Mouse (Mus musculus) lung, embryonic 15.5 days (tissue): ENCODE results near the gene Smim13. TPM values are rescaled to one million over a fixed set of nuclear protein-coding genes. Genes with fewer than 3 reads are reported as not detected.
A peak's percentile ranks its signal among the peaks of the same experiment; 100 is the strongest.

Experiments
- ATAC-seq: fragments of 200-750 bp; cut with Nextera tagmentation; 2 replicates; pipeline ENCODE4 v1.8.0; 2017; ENCODE audit warnings: moderate number of reproducible peaks, borderline replicate concordance; ENCODE audit not compliant: low FRiP score, low TSS enrichment; ENCODE audit errors: extremely low read depth
- H3K27ac ChIP-seq: fragments of 300-500 bp; sonication (generic); 2 replicates; pipeline ENCODE4 v1.5.1; 2015; ENCODE audit warnings: moderate library complexity, mild to moderate bottlenecking, inconsistent platforms
- H3K27me3 ChIP-seq: fragments of 300-500 bp; sonication (generic); 2 replicates; pipeline ENCODE4 v1.6.1; 2015; ENCODE audit warnings: inconsistent platforms
- H3K36me3 ChIP-seq: fragments of 300-500 bp; sonication (generic); 2 replicates; pipeline ENCODE4 v1.6.1; 2015; ENCODE audit warnings: inconsistent platforms
- H3K4me1 ChIP-seq: fragments of 300-500 bp; sonication (generic); 2 replicates; pipeline ENCODE4 v1.6.1; 2015; ENCODE audit warnings: inconsistent platforms
- H3K4me2 ChIP-seq: fragments of 300-500 bp; sonication (generic); 2 replicates; pipeline ENCODE4 v1.6.1; 2015; ENCODE audit warnings: inconsistent platforms, mild to moderate bottlenecking, moderate library complexity
- H3K4me3 ChIP-seq: fragments of 300-500 bp; sonication (generic); 2 replicates; pipeline ENCODE4 v1.5.1; 2015; ENCODE audit warnings: mild to moderate bottlenecking, inconsistent platforms
- H3K9ac ChIP-seq: fragments of 300-500 bp; sonication (generic); 2 replicates; pipeline ENCODE4 v1.6.1; 2015; ENCODE audit warnings: inconsistent platforms
- H3K9me3 ChIP-seq: fragments of 300-500 bp; sonication (generic); 2 replicates; pipeline ENCODE4 v1.6.1; 2016; ENCODE audit warnings: inconsistent platforms
- WGBS: fragments of 180-500 bp; shearing (Covaris S2); methylation state at CpG from one replicate; pipeline ENCODE4 v1.1.7; 2015; 5-methylcytosine and 5-hydroxymethylcytosine counted together
- polyA plus RNA-seq: library from polyadenylated mRNA; unstranded; fragments of >200 nt; fragmentation: Nextera tagmentation; extraction: Ambion mirVana; gene quantifications from 2 replicates; pipeline ENCODE4 v1.2.1, GENCODE M21; 2015

Smim13 gene
- polyA plus RNA-seq, 1 experiment from 2014 or later: 12.7 TPM

- WGBS: 77% methylated on average over 5 of the region's 5 CpGs
- Histone ChIP-seq H3K9ac (no peak overlapping the region), H3K27ac (no peak overlapping the region), H3K36me3 (no peaks in the 10 kb centered on the region), H3K4me1 (peaks cover 11% of the 10 kb centered on the region), H3K9me3 (no peaks in the 10 kb centered on the region), H3K4me2 (no peak overlapping the region), H3K27me3 (no peaks in the 10 kb centered on the region), H3K4me3 (no peak overlapping the region)
- ATAC-seq: no peak
Measured at GRCm38 (mm10) chr13:41263304-41264006, 13.8 kb downstream of the Smim13 start.

- Histone ChIP-seq H3K4me2 (no peak overlapping the region), H3K9ac (no peak overlapping the region), H3K9me3 (no peaks in the 10 kb centered on the region), H3K27me3 (no peaks in the 10 kb centered on the region), H3K27ac (no peak overlapping the region), H3K36me3 (no peaks in the 10 kb centered on the region), H3K4me1 (peaks cover 11% of the 10 kb centered on the region), H3K4me3 (no peak overlapping the region)
- WGBS: 26% methylated on average over 7 of the region's 7 CpGs
- ATAC-seq: peak; percentile 27; the same call in 1 of the 2 replicates
Measured at GRCm38 (mm10) chr13:41267827-41268408, 18.3 kb downstream of the Smim13 start.

- no peak within 1 kb of the TSS for H3K4me3 ChIP-seq
- no peaks in the 10 kb centered on the region for H3K4me1 ChIP-seq
- H3K27ac ChIP-seq: no peak within 1 kb of the TSS
- no peaks in the 10 kb centered on the region; the same call in 1 of the 2 replicates for H3K36me3 ChIP-seq
- no peaks in the 10 kb centered on the region for H3K9me3 ChIP-seq
- no peak within 1 kb of the TSS for H3K9ac ChIP-seq
- no peak within 1 kb of the TSS for H3K4me2 ChIP-seq
- WGBS: 86% methylated on average over 10 of the region's 10 CpGs
- ATAC-seq: no peak
- H3K27me3 ChIP-seq: no peaks in the 10 kb centered on the region
Measured at GRCm38 (mm10) chr13:41273927-41274650, 24.4 kb downstream of the Smim13 start, which contains the start of gene Gm17364. TSS of gene Gm17364 (minus strand) at chr13:41273977.

GRCm38 (mm10) chr13:41280696-41281095 lies 31.1 kb downstream of the Smim13 start:
- H3K4me3 ChIP-seq: no peak overlapping the region
- H3K4me1 ChIP-seq: no peaks in the 10 kb centered on the region
- 49% methylated on average over 5 of the region's 5 CpGs for WGBS
- no peak; the same call in 1 of the 2 replicates for ATAC-seq
- H3K27ac ChIP-seq: no peak overlapping the region
- no peak overlapping the region for H3K4me2 ChIP-seq
- H3K9me3 ChIP-seq: no peaks in the 10 kb centered on the region
- H3K36me3 ChIP-seq: no peaks in the 10 kb centered on the region
- H3K27me3 ChIP-seq: no peaks in the 10 kb centered on the region
- H3K9ac ChIP-seq: no peak overlapping the region

GRCm38 (mm10) chr13:41283256-41283655 lies 33.6 kb downstream of the Smim13 start:
- H3K27me3 ChIP-seq: no peaks in the 10 kb centered on the region
- H3K4me2 ChIP-seq: no peak overlapping the region
- no peak for ATAC-seq
- H3K36me3 ChIP-seq: no peaks in the 10 kb centered on the region
- no peak overlapping the region for H3K9ac ChIP-seq
- 25% methylated on average over 5 of the region's 5 CpGs for WGBS
- no peaks in the 10 kb centered on the region for H3K9me3 ChIP-seq
- H3K27ac ChIP-seq: no peak overlapping the region
- H3K4me1 ChIP-seq: no peaks in the 10 kb centered on the region
- no peak overlapping the region for H3K4me3 ChIP-seq

- Histone ChIP-seq H3K9ac (no peak overlapping the region), H3K4me3 (no peak overlapping the region), H3K27me3 (no peaks in the 10 kb centered on the region), H3K36me3 (no peaks in the 10 kb centered on the region), H3K4me2 (no peak overlapping the region), H3K27ac (no peak overlapping the region), H3K4me1 (no peaks in the 10 kb centered on the region), H3K9me3 (no peaks in the 10 kb centered on the region)
- ATAC-seq: no peak
- 83% methylated on average over 4 of the region's 4 CpGs for WGBS
Measured at GRCm38 (mm10) chr13:41285448-41285847, 35.8 kb downstream of the Smim13 start.

- no peak overlapping the region for H3K27ac ChIP-seq
- no peaks in the 10 kb centered on the region for H3K4me1 ChIP-seq
- no peak overlapping the region for H3K4me2 ChIP-seq
- 62% methylated on average over 3 of the region's 3 CpGs for WGBS
- H3K27me3 ChIP-seq: no peaks in the 10 kb centered on the region
- H3K4me3 ChIP-seq: no peak overlapping the region
- ATAC-seq: no peak
- H3K9ac ChIP-seq: no peak overlapping the region
- H3K9me3 ChIP-seq: no peaks in the 10 kb centered on the region
- H3K36me3 ChIP-seq: no peaks in the 10 kb centered on the region
Measured at GRCm38 (mm10) chr13:41286285-41286684, 36.6 kb downstream of the Smim13 start.

- H3K27me3 ChIP-seq: no peaks in the 10 kb centered on the region
- no peak overlapping the region for H3K27ac ChIP-seq
- H3K9ac ChIP-seq: no peak overlapping the region
- no peak for ATAC-seq
- 0 out of 2 replicates have a peak, but pooled peaks cover 4% of the 10 kb centered on the region for H3K4me1 ChIP-seq
- H3K9me3 ChIP-seq: no peaks in the 10 kb centered on the region
- H3K4me3 ChIP-seq: no peak overlapping the region
- no peak overlapping the region for H3K4me2 ChIP-seq
- WGBS: 81% methylated on average over 4 of the region's 4 CpGs
- H3K36me3 ChIP-seq: no peaks in the 10 kb centered on the region
Measured at GRCm38 (mm10) chr13:41291466-41291974, 41.9 kb downstream of the Smim13 start.

- no peak overlapping the region for H3K27ac ChIP-seq
Measured at GRCm38 (mm10) chr13:41293595-41293994, 44.0 kb downstream of the Smim13 start.

GRCm38 (mm10) chr13:41295886-41296285 lies 46.2 kb downstream of the Smim13 start:
- Histone ChIP-seq H3K9me3 (no peaks in the 10 kb centered on the region), H3K4me1 (peaks cover 27% of the 10 kb centered on the region), H3K27ac (no peak overlapping the region), H3K4me2 (no peak overlapping the region), H3K4me3 (no peak overlapping the region), H3K9ac (no peak overlapping the region), H3K36me3 (no peaks in the 10 kb centered on the region), H3K27me3 (no peaks in the 10 kb centered on the region)
- WGBS: 55% methylated on average over 6 of the region's 6 CpGs
- no peak for ATAC-seq

More at GRCm38 (mm10) chr13:41293595-41293994, 44.0 kb downstream of the Smim13 start:
- Histone ChIP-seq H3K9ac (no peak overlapping the region), H3K4me1 (peaks cover 7% of the 10 kb centered on the region), H3K9me3 (no peaks in the 10 kb centered on the region), H3K4me2 (no peak overlapping the region), H3K36me3 (no peaks in the 10 kb centered on the region), H3K27me3 (no peaks in the 10 kb centered on the region), H3K4me3 (no peak overlapping the region)
- WGBS: 49% methylated on average over 5 of the region's 5 CpGs
- no peak for ATAC-seq

GRCm38 (mm10) chr13:41296396-41296795 lies 46.8 kb downstream of the Smim13 start:
- WGBS: 86% methylated on average over 10 of the region's 10 CpGs
- Histone ChIP-seq H3K27me3 (no peaks in the 10 kb centered on the region), H3K4me1 (peaks cover 27% of the 10 kb centered on the region), H3K4me3 (no peak overlapping the region), H3K9me3 (no peaks in the 10 kb centered on the region), H3K9ac (no peak overlapping the region), H3K27ac (no peak overlapping the region), H3K4me2 (no peak overlapping the region), H3K36me3 (no peaks in the 10 kb centered on the region)
- ATAC-seq: no peak

- ATAC-seq: no peak; the same call in 1 of the 2 replicates
Measured at GRCm38 (mm10) chr13:41298533-41298932, 48.9 kb downstream of the Smim13 start.

More at GRCm38 (mm10) chr13:41298533-41298932, 48.9 kb downstream of the Smim13 start:
- H3K27ac ChIP-seq: no peak overlapping the region
- H3K4me1 ChIP-seq: peaks cover 29% of the 10 kb centered on the region
- H3K36me3 ChIP-seq: no peaks in the 10 kb centered on the region
- H3K4me3 ChIP-seq: no peak overlapping the region
- H3K9me3 ChIP-seq: no peaks in the 10 kb centered on the region
- WGBS: 3% methylated on average over 2 of the region's 2 CpGs
- H3K27me3 ChIP-seq: no peaks in the 10 kb centered on the region
- no peak overlapping the region for H3K4me2 ChIP-seq
- H3K9ac ChIP-seq: no peak overlapping the region
